Mouse (Mus musculus) G1E (cell line): ENCODE data around the gene Rcn3. TPM values are rescaled to one million over a fixed set of nuclear protein-coding genes. Genes with fewer than 3 reads are reported as not detected.

ENCODE experiments used
- ATAC-seq: 2 replicates; pipeline ENCODE4 v1.8.0; 2016; ENCODE audit warnings: mild to moderate bottlenecking; ENCODE audit not compliant: insufficient number of reproducible peaks, poor library complexity, low FRiP score, severe bottlenecking; ENCODE audit errors: extremely low read depth
- DNase-seq: peaks from one replicate; pipeline ENCODE4 v3.0.0; 2012; ENCODE audit warnings: low spot score
- H3K27me3 ChIP-seq: 2 replicates; pipeline ENCODE4 v1.6.1; 2012; ENCODE audit warnings: mild to moderate bottlenecking, low read length, inconsistent platforms; ENCODE audit not compliant: insufficient read depth
- H3K36me3 ChIP-seq: replicated peaks from 2 replicates; pipeline ENCODE3; 2012; ENCODE audit warnings: mild to moderate bottlenecking, inconsistent platforms
- H3K4me1 ChIP-seq: 2 replicates; pipeline ENCODE4 v1.6.1; 2012; ENCODE audit warnings: low read depth, low read length, inconsistent platforms, mixed read lengths; ENCODE audit not compliant: insufficient read depth
- H3K4me3 ChIP-seq: 2 replicates; pipeline ENCODE4 v1.5.1; 2012; ENCODE audit warnings: low read depth, mild to moderate bottlenecking, inconsistent platforms, low read length, moderate library complexity, mixed read lengths
- H3K9me3 ChIP-seq: replicated peaks from 2 replicates; pipeline ENCODE4 v1.6.1; 2012; ENCODE audit warnings: inconsistent platforms
- CTCF ChIP-seq: IDR thresholded peaks from 2 replicates; pipeline ENCODE4 v1.5.1; 2012; ENCODE audit warnings: low read depth, low read length, inconsistent platforms, mixed read lengths
- GATA1 ChIP-seq: IDR thresholded peaks from 2 replicates; pipeline ENCODE4 v1.6.1; 2012; ENCODE audit warnings: borderline replicate concordance, low read length, inconsistent platforms, mixed read lengths
- GATA2 ChIP-seq: IDR thresholded peaks from 2 replicates; pipeline ENCODE4 v1.6.1; 2012; ENCODE audit warnings: low read depth, low read length, inconsistent platforms, borderline replicate concordance
- POLR2AphosphoS5 ChIP-seq: IDR thresholded peaks from 2 replicates; pipeline ENCODE4 v1.6.1; 2012; ENCODE audit warnings: low read depth, low read length, inconsistent platforms; ENCODE audit not compliant: insufficient replicate concordance
- TAL1 ChIP-seq: conservative IDR thresholded peaks from 2 replicates; pipeline ENCODE4 v1.6.1; 2012; ENCODE audit warnings: low read depth, low read length, inconsistent platforms, mixed read lengths
- polyA plus RNA-seq: library from polyadenylated mRNA; stranded (reverse); fragments of >175 nt; gene quantifications from 2 replicates; pipeline ENCODE4 v1.2.3, GENCODE M21; 2012
- total RNA-seq, 2 experiments: library from RNA; stranded (forward) in 1 of 2; stranded (reverse) in 1 of 2; fragments of 200-1000 nt in 1 of 2; fragments of >200 nt in 1 of 2; fragmentation: Nextera tagmentation in 1 of 2; gene quantifications; 2 replicates each; pipeline ENCODE4 v1.2.3; 2014 to 2017

Gene Rcn3
- total and polyA plus RNA-seq, 3 experiments = 0.31 TPM; not detected in 2

DNA sequence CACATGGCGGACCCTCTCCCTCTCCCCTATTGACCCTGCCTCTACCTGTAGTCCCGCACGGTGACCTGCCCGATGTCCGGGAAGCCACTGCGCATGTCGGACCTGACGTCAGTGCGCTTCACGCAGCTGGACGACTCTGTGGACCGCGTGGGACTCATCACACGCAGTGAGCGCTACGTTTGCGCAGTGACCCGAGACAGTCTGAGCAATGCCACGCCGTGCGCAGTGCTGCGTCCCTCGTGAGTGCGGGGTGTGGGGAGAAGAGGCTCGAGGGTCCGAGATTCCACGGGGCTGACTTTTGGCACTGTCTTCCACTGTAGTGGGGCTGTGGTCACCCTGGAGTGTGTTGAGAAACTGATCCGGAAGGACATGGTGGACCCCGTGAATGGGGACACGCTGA is 15.5 kb downstream of the Rcn3 start:
- TF ChIP-seq GATA2 = no peak
- TF ChIP-seq CTCF = no peak
- no peak for TF ChIP-seq GATA1
- TF ChIP-seq TAL1 = no peak
- TF ChIP-seq POLR2AphosphoS5 = no peak
- no peak for DNase-seq
- H3K4me1 ChIP-seq = peaks cover 34% of the 10 kb centered on the region
- no peaks in the 10 kb centered on the region for H3K27me3 ChIP-seq
- no peak overlapping the region for H3K4me3 ChIP-seq
- no peaks in the 10 kb centered on the region for H3K9me3 ChIP-seq
- ATAC-seq = no peak
- peaks cover 64% of the 10 kb centered on the region for H3K36me3 ChIP-seq

DNA sequence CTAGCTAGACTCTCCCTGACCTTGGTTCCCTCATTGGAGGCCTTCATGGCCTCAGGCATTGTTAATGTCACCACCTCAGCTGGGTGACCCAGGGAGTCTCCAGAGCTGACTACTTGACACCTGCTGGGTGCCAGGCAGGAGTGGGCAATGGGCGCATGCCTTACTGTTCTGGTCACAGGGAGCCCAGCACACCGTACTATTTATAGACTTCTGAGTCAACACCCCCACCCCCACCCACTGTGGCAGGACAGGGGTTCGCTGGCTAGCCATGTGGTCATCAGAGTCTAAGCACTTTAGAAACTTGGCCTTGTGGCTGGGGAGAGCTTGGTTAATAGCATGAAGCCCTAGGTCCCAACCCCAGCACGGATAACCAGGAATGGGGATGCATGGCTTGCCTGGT is 16.6 kb downstream of the Rcn3 start:
- no peak for ATAC-seq
- Histone ChIP-seq H3K4me3 (no peak overlapping the region), H3K4me1 (peaks cover 29% of the 10 kb centered on the region), H3K27me3 (no peaks in the 10 kb centered on the region), H3K9me3 (no peaks in the 10 kb centered on the region), H3K36me3 (peaks cover 68% of the 10 kb centered on the region)
- no peak for DNase-seq
- TF ChIP-seq GATA1 = no peak
- TF ChIP-seq POLR2AphosphoS5 = no peak
- TF ChIP-seq TAL1 = no peak
- no peak for TF ChIP-seq GATA2
- TF ChIP-seq CTCF = no peak

DNA sequence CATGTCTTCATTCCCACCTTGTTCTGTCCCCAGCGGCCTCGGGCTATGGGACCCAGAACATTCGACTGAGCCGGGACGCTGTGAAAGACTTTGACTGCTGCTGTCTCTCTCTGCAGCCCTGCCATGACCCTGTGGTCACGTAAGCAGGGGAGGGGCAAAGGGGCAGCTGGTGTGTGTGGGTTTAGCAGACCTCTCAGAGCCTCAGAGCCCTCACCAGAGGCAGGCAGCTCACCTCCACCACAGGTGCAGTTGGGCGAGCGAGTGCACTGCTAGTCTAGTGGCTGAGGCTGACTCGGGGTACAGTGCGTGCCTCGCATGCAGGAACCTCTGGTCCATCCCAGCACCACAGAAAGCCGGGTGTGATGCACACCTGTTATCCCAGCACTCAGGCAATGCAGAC is 18.1 kb downstream of the Rcn3 start:
- TF ChIP-seq POLR2AphosphoS5 = no peak
- TF ChIP-seq GATA1 = no peak
- TF ChIP-seq GATA2 = no peak
- no peak for TF ChIP-seq CTCF
- TF ChIP-seq TAL1 = no peak
- no peak for DNase-seq
- no peaks in the 10 kb centered on the region for H3K27me3 ChIP-seq
- no peaks in the 10 kb centered on the region for H3K9me3 ChIP-seq
- H3K4me3 ChIP-seq = no peak overlapping the region
- H3K4me1 ChIP-seq = peaks cover 30% of the 10 kb centered on the region
- peaks cover 80% of the 10 kb centered on the region for H3K36me3 ChIP-seq
- no peak for ATAC-seq

DNA sequence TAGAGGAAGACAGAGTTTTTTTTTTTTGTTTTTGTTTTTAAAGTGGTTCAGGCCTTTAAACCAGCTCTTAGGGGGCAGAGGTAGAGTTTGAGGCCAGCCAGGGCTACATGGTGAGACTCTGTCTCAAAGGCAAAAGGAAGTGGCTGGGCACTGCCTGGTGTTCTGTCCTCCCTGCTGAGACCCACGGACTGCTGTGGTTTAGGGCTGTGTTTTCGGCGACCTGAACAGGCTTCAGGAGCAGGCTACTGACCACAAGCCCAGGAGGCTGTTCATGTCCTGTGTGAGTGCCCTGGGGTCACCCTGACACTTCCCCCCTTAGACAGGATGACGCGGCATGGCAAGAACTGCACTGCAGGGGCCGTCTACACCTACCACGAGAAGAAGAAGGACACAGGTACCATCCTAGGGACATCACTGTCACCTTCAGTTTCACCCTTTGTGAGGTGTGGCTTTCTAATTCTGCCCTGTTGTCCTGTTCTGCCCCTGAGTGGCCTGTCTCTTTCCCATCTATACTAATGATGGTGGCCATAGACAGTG is 18.8 kb downstream of the Rcn3 start:
- H3K9me3 ChIP-seq = no peaks in the 10 kb centered on the region
- H3K27me3 ChIP-seq = no peaks in the 10 kb centered on the region
- ATAC-seq = no peak
- no peak for DNase-seq
- no peak overlapping the region for H3K4me3 ChIP-seq
- peaks cover 29% of the 10 kb centered on the region for H3K4me1 ChIP-seq
- TF ChIP-seq CTCF = no peak
- TF ChIP-seq POLR2AphosphoS5 = no peak
- TF ChIP-seq TAL1 = no peak
- TF ChIP-seq GATA1 = no peak
- no peak for TF ChIP-seq GATA2
- peaks cover 80% of the 10 kb centered on the region for H3K36me3 ChIP-seq

DNA sequence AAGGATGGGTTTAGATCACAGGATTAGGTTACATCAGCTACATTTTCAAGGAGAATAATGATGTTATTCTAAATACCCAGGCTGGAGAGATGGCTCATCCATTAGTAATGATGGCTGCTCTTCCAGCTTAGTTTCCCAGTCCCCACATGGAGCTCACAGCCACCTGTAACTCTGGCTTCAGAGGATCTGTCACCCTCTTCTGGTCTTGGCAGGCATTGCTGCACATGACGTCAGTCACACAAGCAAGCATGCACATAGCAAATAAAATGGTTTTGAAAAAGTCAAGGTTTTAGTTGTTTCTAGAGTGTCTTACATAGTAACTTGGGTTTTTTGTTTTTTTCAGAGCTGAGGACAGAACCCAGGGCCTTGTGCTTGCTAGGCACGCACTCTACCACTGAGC is 19.8 kb downstream of the Rcn3 start:
- TF ChIP-seq TAL1 (no peak), GATA2 (no peak), CTCF (peak; percentile 32; the same call in 1 of the 2 replicates), GATA1 (no peak), POLR2AphosphoS5 (no peak)
- H3K9me3 ChIP-seq = no peaks in the 10 kb centered on the region
- no peaks in the 10 kb centered on the region for H3K27me3 ChIP-seq
- peaks cover 79% of the 10 kb centered on the region for H3K36me3 ChIP-seq
- no peak overlapping the region for H3K4me3 ChIP-seq
- peaks cover 38% of the 10 kb centered on the region for H3K4me1 ChIP-seq
- DNase-seq (peak; percentile 29), ATAC-seq (no peak)

DNA sequence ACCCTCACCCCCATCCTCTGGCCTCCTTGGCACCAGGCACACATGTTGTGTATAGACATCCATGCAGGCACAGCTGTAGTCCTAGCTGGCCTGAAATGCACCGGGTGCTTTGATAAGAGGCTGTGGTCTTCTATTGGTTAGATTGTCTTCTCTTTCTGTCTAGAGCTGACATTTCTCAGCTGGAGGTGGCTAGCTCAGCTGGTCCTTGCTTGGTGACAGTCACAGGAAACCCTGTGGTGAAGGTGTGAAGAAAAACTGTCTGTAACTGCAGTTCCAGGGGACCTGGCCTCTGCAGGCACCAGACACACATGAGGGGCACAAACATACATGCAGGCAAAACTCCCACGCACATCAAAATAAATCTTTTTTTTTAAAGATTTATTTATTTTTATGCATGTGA is 22.4 kb downstream of the Rcn3 start:
- H3K9me3 ChIP-seq = no peaks in the 10 kb centered on the region
- no peak overlapping the region for H3K4me3 ChIP-seq
- ATAC-seq (no peak), DNase-seq (no peak)
- H3K27me3 ChIP-seq = no peaks in the 10 kb centered on the region
- TF ChIP-seq CTCF (no peak), POLR2AphosphoS5 (no peak), TAL1 (no peak), GATA1 (no peak), GATA2 (no peak)
- peaks cover 51% of the 10 kb centered on the region for H3K4me1 ChIP-seq
- H3K36me3 ChIP-seq = peaks cover 75% of the 10 kb centered on the region

DNA sequence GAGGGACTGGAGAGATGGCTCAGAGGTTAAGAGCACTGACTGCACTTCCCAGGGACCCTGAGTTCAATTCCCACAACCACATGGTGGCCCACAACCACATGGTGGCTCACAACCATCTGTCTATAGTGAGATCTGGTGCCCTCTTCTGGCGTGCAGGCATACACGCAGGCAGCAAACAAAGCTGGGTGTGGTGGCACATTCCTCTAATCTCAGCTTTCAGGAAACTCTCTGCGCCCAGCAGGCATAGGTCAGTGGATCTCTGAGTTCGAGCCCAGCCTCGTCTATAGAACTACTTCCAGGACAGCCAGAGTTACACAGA is 24.1 kb downstream of the Rcn3 start:
- TF ChIP-seq GATA2 (no peak), CTCF (peak; percentile 80)
- no peak overlapping the region for H3K4me3 ChIP-seq
- H3K9me3 ChIP-seq = no peaks in the 10 kb centered on the region
- ATAC-seq (no peak), DNase-seq (no peak)
- H3K36me3 ChIP-seq = peaks cover 67% of the 10 kb centered on the region
- no peaks in the 10 kb centered on the region for H3K27me3 ChIP-seq
- peaks cover 53% of the 10 kb centered on the region for H3K4me1 ChIP-seq
